Mouse (Mus musculus): ENCODE results near the gene Klk9. TPM values are rescaled to one million over a fixed set of nuclear protein-coding genes. Genes with fewer than 3 reads are reported as not detected.

The Klk9 gene
- polyA plus RNA-seq (2015; fragmentation: Illumina TruSeq; extraction: RNeasy Lipid Tissue Mini Kit (QIAGEN cat#74804); ENCODE audit: insufficient read depth, low read depth, low replicate concordance): not detected

DNA sequence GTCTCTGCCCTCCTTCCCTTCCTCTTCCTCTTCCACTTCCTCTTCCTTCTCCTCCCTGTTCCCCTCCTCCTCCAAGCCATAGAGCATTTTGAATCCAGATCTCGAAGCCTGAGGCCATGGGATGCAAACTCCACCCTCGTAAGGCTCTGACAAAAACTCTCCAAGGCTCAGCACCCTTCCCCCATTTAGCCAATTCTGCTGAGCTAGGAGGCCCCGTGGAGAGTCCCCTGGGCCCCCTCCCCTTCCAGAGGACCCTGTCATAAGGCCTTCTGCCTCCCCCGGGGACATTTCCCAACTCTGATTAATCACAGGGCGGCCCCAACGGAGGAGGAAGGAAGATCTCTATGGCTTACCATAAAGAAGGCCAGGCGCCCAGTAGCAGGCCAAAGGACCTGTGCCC, at the start of gene Klk9:
TSS of gene Klk9 (plus strand) at position 301 of the 400 bp plus-strand sequence.

DNA sequence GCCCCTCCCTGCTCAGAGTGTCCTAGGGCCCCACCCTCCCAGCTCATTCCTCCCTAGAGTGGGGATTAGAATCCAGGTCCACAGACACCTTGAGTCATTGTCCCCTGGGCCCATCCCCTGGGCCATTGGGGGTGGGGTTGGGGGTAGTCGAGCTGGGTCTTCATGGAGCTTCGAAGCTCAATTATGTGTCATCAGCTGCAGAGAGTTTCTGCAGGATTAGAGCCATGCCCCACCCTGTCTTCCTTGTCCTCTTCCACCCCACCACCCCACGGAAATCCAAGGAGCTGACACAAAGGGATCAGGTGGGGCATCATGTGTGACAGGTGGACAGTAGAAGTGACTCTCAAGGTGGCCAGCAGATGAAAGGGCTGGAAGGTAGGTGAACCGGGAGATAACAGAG, 23.1 kb upstream of the Klk9 start, which contains the start of gene Klk12:
TSS of gene Klk12 (plus strand) at position 301 of the 400 bp plus-strand sequence.

DNA sequence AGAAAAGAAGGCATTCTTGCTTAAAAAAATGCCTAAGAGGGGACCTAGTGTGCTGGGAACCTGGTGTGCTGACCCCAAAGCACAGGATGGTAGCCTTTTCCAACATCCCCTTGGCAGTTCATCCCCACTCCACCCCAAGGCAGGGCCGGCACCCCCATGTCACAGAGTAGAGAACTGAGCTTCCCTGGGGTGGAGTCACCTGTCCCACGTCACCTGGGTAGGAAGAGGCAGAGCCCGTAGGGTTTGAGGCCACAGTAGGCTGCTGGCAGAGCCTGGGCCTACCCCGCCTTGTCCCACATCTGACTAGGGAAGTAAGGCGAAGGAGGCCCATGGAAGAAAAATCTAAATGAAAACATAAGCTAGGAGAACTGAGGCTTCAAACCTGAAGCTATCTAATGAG, 17.3 kb upstream of the Klk9 start, which contains the start of gene Klk11:
TSS of gene Klk11 (plus strand) at position 241 of the 400 bp plus-strand sequence.

DNA sequence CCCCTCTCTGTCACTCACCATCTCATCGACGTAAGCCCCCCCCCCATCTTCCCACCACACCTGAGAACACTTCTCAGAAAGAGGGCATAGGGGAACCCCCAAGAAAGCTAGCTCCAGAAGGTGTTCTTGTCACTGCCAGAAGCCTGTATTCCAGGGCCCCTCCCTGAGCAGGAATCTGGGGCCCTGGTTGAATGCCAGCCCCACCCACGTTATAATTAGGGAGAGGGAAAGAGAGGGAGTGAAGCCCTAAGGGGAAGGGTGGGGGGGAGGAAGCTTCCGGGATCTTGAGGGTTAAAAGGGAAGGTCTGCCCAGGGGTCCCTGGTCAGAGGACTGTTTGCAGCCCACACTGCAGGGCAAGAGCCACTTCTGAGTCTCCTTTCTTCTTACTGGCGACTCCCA, 10.9 kb upstream of the Klk9 start, which contains the start of gene Klk10:
TSS of gene Klk10 (plus strand) at position 290 of the 400 bp plus-strand sequence.

DNA sequence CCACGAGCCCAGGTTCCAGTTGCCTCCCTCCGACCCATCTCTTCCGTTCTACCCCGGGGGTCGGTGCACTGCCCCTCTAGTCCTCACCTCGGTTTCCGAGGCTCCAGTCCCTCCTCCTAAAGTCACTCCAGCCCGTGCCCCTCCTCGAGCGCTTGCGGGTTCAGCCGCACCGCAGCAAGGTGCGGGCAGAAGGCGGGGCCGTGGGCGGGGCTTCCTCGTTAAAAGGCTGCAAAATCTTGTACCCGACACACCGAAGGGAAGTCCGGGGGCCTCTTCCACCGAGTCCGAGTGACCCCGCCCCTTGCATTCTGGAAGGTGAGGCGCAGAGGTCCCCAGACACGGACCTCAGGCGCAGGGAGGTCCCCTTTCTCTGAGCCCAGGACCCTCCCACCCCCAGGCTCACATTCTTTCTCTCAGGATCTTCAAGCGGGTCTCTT, 5.7 kb downstream of the Klk9 start, which contains the start of gene Klk8:
TSS of gene Klk8 (plus strand) at position 245 of the 437 bp plus-strand sequence.

DNA sequence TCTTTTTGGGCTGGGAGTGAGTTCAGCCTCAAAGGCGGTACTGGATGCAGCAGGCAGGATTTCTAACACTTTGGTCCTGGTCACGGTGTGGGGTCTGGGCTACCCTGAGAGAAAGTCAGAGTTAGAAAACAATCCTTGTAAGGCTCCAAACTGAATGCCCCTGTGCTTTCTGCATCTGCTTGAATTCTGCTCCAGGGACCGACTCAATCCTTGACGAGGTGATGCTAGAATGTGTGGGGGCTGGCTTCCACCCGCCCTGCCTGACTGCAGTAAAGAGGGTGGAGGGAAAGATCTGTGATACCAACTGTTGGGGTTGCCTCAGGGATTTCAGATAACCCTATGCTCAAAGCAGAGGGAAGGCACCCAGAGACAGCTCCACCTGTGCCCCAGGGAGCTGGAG, 19.3 kb downstream of the Klk9 start, which contains the start of gene Klk7:
TSS of gene Klk7 (plus strand) at position 301 of the 400 bp plus-strand sequence.

DNA sequence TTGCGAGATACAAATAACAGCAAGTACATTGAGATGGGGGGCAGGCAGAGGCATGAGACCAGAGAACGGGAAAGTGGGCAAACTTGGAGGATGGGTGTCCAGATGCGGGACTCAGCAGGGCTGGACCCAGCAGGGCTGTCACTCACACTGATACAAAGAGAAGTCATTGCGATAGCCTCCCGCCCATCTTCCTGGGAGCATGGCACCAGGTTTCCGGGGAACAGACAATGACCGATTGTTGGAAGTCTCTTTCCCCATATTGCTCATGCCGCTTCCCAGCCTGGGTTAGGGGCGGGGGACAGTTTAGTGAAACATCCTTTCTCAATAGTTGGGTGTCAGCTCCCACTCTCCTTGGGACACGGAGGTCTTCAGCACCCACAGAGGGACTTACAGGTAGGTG, 32.5 kb downstream of the Klk9 start, which contains the start of gene Klk6:
TSS of gene Klk6 (plus strand) at position 301 of the 400 bp plus-strand sequence.

DNA sequence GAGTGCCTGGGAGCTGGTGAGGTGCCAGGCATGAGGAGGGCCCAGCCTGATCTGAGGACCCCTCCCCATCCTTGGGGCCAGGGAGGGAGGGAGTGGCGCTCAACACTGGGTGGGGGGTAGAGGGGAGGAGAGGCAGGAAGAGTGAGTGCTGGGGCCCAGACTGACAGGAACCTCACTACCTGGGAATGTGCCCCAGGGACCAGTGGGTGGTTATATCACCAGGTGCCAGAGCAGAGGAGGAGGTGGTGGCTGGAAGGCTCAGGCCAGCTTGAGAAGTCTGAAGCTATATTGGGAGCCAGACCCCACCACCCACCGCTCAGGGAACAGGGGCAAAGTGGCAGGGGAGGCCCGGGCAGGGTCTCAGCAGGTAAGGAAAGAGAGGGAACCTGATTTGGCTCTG, 50.0 kb downstream of the Klk9 start, which contains the start of gene Klk5:
TSS of gene Klk5 (plus strand) at position 271 of the 400 bp plus-strand sequence.

Other genes with a start within 250 kb of the Klk9 start
- 1.2 TPM for gene Cd33, start 247.5 kb upstream of the Klk9 start, polyA plus RNA-seq (2015; fragmentation: Illumina TruSeq; extraction: RNeasy Lipid Tissue Mini Kit (QIAGEN cat#74804); ENCODE audit: insufficient read depth, low read depth, low replicate concordance)
- 2.8 TPM for gene Zfp658, start 229.6 kb upstream of the Klk9 start, polyA plus RNA-seq (2015; fragmentation: Illumina TruSeq; extraction: RNeasy Lipid Tissue Mini Kit (QIAGEN cat#74804); ENCODE audit: insufficient read depth, low read depth, low replicate concordance)
- gene Zfp719, start 212.3 kb upstream of the Klk9 start, polyA plus RNA-seq (2015; fragmentation: Illumina TruSeq; extraction: RNeasy Lipid Tissue Mini Kit (QIAGEN cat#74804); ENCODE audit: insufficient read depth, low read depth, low replicate concordance): 1.9 TPM
- gene Zfp819, start 184.7 kb upstream of the Klk9 start, polyA plus RNA-seq (2015; fragmentation: Illumina TruSeq; extraction: RNeasy Lipid Tissue Mini Kit (QIAGEN cat#74804); ENCODE audit: insufficient read depth, low read depth, low replicate concordance): not detected
- not detected for gene Ceacam18, start 157.2 kb upstream of the Klk9 start, polyA plus RNA-seq (2015; fragmentation: Illumina TruSeq; extraction: RNeasy Lipid Tissue Mini Kit (QIAGEN cat#74804); ENCODE audit: insufficient read depth, low read depth, low replicate concordance)
- gene Siglece, start 131.7 kb upstream of the Klk9 start, polyA plus RNA-seq (2015; fragmentation: Illumina TruSeq; extraction: RNeasy Lipid Tissue Mini Kit (QIAGEN cat#74804); ENCODE audit: insufficient read depth, low read depth, low replicate concordance): not detected
- 2.3 TPM for gene Ctu1, start 119.9 kb upstream of the Klk9 start, polyA plus RNA-seq (2015; fragmentation: Illumina TruSeq; extraction: RNeasy Lipid Tissue Mini Kit (QIAGEN cat#74804); ENCODE audit: insufficient read depth, low read depth, low replicate concordance)
- gene Klk14, start 101.5 kb upstream of the Klk9 start, polyA plus RNA-seq (2015; fragmentation: Illumina TruSeq; extraction: RNeasy Lipid Tissue Mini Kit (QIAGEN cat#74804); ENCODE audit: insufficient read depth, low read depth, low replicate concordance): not detected
- not detected for gene Klk13, start 79.3 kb upstream of the Klk9 start, polyA plus RNA-seq (2015; fragmentation: Illumina TruSeq; extraction: RNeasy Lipid Tissue Mini Kit (QIAGEN cat#74804); ENCODE audit: insufficient read depth, low read depth, low replicate concordance)
- not detected for gene Klk12, start 23.0 kb upstream of the Klk9 start, polyA plus RNA-seq (2015; fragmentation: Illumina TruSeq; extraction: RNeasy Lipid Tissue Mini Kit (QIAGEN cat#74804); ENCODE audit: insufficient read depth, low read depth, low replicate concordance)
- gene Klk11, start 17.3 kb upstream of the Klk9 start, polyA plus RNA-seq (2015; fragmentation: Illumina TruSeq; extraction: RNeasy Lipid Tissue Mini Kit (QIAGEN cat#74804); ENCODE audit: insufficient read depth, low read depth, low replicate concordance): not detected
- gene Klk10, start 10.9 kb upstream of the Klk9 start, polyA plus RNA-seq (2015; fragmentation: Illumina TruSeq; extraction: RNeasy Lipid Tissue Mini Kit (QIAGEN cat#74804); ENCODE audit: insufficient read depth, low read depth, low replicate concordance): not detected
- gene Klk8, start 5.7 kb downstream of the Klk9 start, polyA plus RNA-seq (2015; fragmentation: Illumina TruSeq; extraction: RNeasy Lipid Tissue Mini Kit (QIAGEN cat#74804); ENCODE audit: insufficient read depth, low read depth, low replicate concordance): 2.5 TPM
- not detected for gene Klk7, start 19.4 kb downstream of the Klk9 start, polyA plus RNA-seq (2015; fragmentation: Illumina TruSeq; extraction: RNeasy Lipid Tissue Mini Kit (QIAGEN cat#74804); ENCODE audit: insufficient read depth, low read depth, low replicate concordance)
- gene Klk6, start 32.6 kb downstream of the Klk9 start, polyA plus RNA-seq (2015; fragmentation: Illumina TruSeq; extraction: RNeasy Lipid Tissue Mini Kit (QIAGEN cat#74804); ENCODE audit: insufficient read depth, low read depth, low replicate concordance): not detected
- gene Klk5, start 50.1 kb downstream of the Klk9 start, polyA plus RNA-seq (2015; fragmentation: Illumina TruSeq; extraction: RNeasy Lipid Tissue Mini Kit (QIAGEN cat#74804); ENCODE audit: insufficient read depth, low read depth, low replicate concordance): not detected
- not detected for gene Klk4, start 89.3 kb downstream of the Klk9 start, polyA plus RNA-seq (2015; fragmentation: Illumina TruSeq; extraction: RNeasy Lipid Tissue Mini Kit (QIAGEN cat#74804); ENCODE audit: insufficient read depth, low read depth, low replicate concordance)
- not detected for gene Klk15, start 141.8 kb downstream of the Klk9 start, polyA plus RNA-seq (2015; fragmentation: Illumina TruSeq; extraction: RNeasy Lipid Tissue Mini Kit (QIAGEN cat#74804); ENCODE audit: insufficient read depth, low read depth, low replicate concordance)
- gene Klk1b8, start 158.8 kb downstream of the Klk9 start, polyA plus RNA-seq (2015; fragmentation: Illumina TruSeq; extraction: RNeasy Lipid Tissue Mini Kit (QIAGEN cat#74804); ENCODE audit: insufficient read depth, low read depth, low replicate concordance): 4.6 TPM
- not detected for gene Klk1b1, start 174.9 kb downstream of the Klk9 start, polyA plus RNA-seq (2015; fragmentation: Illumina TruSeq; extraction: RNeasy Lipid Tissue Mini Kit (QIAGEN cat#74804); ENCODE audit: insufficient read depth, low read depth, low replicate concordance)
- not detected for gene Klk1b9, start 184.2 kb downstream of the Klk9 start, polyA plus RNA-seq (2015; fragmentation: Illumina TruSeq; extraction: RNeasy Lipid Tissue Mini Kit (QIAGEN cat#74804); ENCODE audit: insufficient read depth, low read depth, low replicate concordance)
- 4.9 TPM for gene Klk1b11, start 204.0 kb downstream of the Klk9 start, polyA plus RNA-seq (2015; fragmentation: Illumina TruSeq; extraction: RNeasy Lipid Tissue Mini Kit (QIAGEN cat#74804); ENCODE audit: insufficient read depth, low read depth, low replicate concordance)
- gene Klk1b26, start 220.3 kb downstream of the Klk9 start, polyA plus RNA-seq (2015; fragmentation: Illumina TruSeq; extraction: RNeasy Lipid Tissue Mini Kit (QIAGEN cat#74804); ENCODE audit: insufficient read depth, low read depth, low replicate concordance): 1.6 TPM